ENCODE assay signal across 19 mouse cellular contexts in genomic region chr8:119468091-119468490, GRCm38 (mm10). TPM values are rescaled to one million over a fixed set of nuclear protein-coding genes. Genes with fewer than 3 reads are reported as not detected.
"Had no signal": no experiment of that assay in that cellular context is flagged by ENCODE, and none has a peak within 500 bp of the region (broad histone marks: within the 10 kb centered on the region; RNA-seq: fewer than 3 reads in every experiment).

No protein-coding gene starts in this region.

- DNase-seq: lung, adult 18-20 months; lung, embryonic 14.5 days; lung, postnatal 10 days; lung, postnatal 4 days; right cerebral cortex, postnatal 14 days; thymus, postnatal 14 days; thymus, postnatal 36 days had no signal

- H3K4me2 ChIP-seq: lung, embryonic 14.5 days; midbrain, embryonic 13.5 days; midbrain, embryonic 15.5 days; neural tube, embryonic 12.5 days; stomach, embryonic 15.5 days had no signal

- H3K4me3 ChIP-seq: midbrain, embryonic 10.5 days; midbrain, embryonic 13.5 days; midbrain, embryonic 15.5 days; neural tube, embryonic 12.5 days; stomach, embryonic 15.5 days had no signal

- ATAC-seq: midbrain, embryonic 13.5 days; midbrain, embryonic 15.5 days had no signal

- H3K27ac ChIP-seq: midbrain, embryonic 10.5 days; midbrain, embryonic 13.5 days; midbrain, embryonic 15.5 days; neural tube, embryonic 12.5 days; stomach, embryonic 15.5 days; stomach, postnatal 0 days had no signal

- H3K36me3 ChIP-seq: midbrain, embryonic 13.5 days; neural tube, embryonic 12.5 days; stomach, embryonic 15.5 days had no signal

- H3K9me3 ChIP-seq: midbrain, embryonic 10.5 days; midbrain, embryonic 13.5 days; midbrain, embryonic 15.5 days; neural tube, embryonic 12.5 days; stomach, embryonic 15.5 days had no signal

- H3K27me3 ChIP-seq: stomach, embryonic 15.5 days had no signal

- H3K9ac ChIP-seq: lung, embryonic 14.5 days; midbrain, embryonic 13.5 days; midbrain, embryonic 15.5 days; neural tube, embryonic 12.5 days; stomach, embryonic 15.5 days had no signal

RNA-seq across cellular contexts. Expression of gene Necab2, which starts 21.6 kb away (rescaled TPM):
- total RNA-seq: megakaryocyte, adult 5-6 weeks; megakaryocyte-erythroid progenitor cell, adult 5-6 weeks; neutrophil, adult 5-6 weeks had no signal

RNA-seq across cellular contexts. Expression of gene Slc38a8, which starts 33.4 kb away (rescaled TPM):
- total RNA-seq: megakaryocyte, adult 5-6 weeks; megakaryocyte-erythroid progenitor cell, adult 5-6 weeks; neutrophil, adult 5-6 weeks had no signal
- polyA plus RNA-seq: liver, embryonic 16.5 days; lung, embryonic 14.5 days; lung, embryonic 16.5 days; midbrain, embryonic 13.5 days; midbrain, embryonic 15.5 days; neural tube, embryonic 12.5 days; neural tube, embryonic 14.5 days; stomach, embryonic 15.5 days; stomach, postnatal 0 days had no signal

RNA-seq across cellular contexts. Expression of gene Osgin1, which starts 34.2 kb away (rescaled TPM):
- total RNA-seq: megakaryocyte-erythroid progenitor cell, adult 5-6 weeks had no signal
